Mouse (Mus musculus) kidney, adult 18-20 months (tissue): ENCODE results near the gene Leng8.
"Not testable (repeated sequence)": the region's sequence is repeated elsewhere in the genome, so short reads cannot be mapped to it uniquely, and the experiment has no call there.

ENCODE experiments used
- DNase-seq: peaks from one replicate; pipeline ENCODE4 v3.0.0; 2021

The Leng8 gene

GRCm38 (mm10) chr7:4148341-4149208 is 11.7 kb downstream of the Leng8 start:
- peak; percentile 23 for DNase-seq

GRCm38 (mm10) chr7:4149209-4150054 is 12.6 kb downstream of the Leng8 start:
- DNase-seq = peak; percentile 90

- peak; percentile 64 for DNase-seq
These were observed 13.3 kb downstream of the Leng8 start, which contains the start of gene Leng9 for GRCm38 (mm10) chr7:4150059-4150541. TSS of gene Leng9 (minus strand) at chr7:4150374.

- peak; percentile 78 for DNase-seq
These were observed 14.0 kb downstream of the Leng8 start for GRCm38 (mm10) chr7:4150811-4151221.

- DNase-seq = no peak
These were observed 14.4 kb downstream of the Leng8 start for GRCm38 (mm10) chr7:4151241-4151640.

DNA sequence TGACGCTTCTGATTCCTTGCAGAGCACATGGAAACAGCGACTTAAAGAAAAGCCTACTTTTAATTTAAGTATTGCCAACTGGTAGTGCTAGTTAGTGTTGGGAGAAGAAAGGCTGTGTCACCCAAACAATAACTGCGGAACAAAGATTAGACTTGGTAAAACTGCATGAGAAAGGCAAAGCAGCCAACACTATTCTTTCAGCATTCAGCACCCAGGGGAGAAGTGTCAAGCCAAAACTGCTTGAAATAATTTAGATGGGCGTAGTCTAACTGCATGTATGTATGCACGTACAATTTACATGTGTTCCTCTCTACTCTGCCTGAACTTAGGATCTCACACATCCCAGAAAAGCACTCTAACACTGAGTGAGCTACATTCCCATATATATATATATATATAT is 17.5 kb downstream of the Leng8 start:
- no peak for DNase-seq

GRCm38 (mm10) chr7:4154976-4155375 is 18.1 kb downstream of the Leng8 start:
- DNase-seq = no peak

- DNase-seq = not testable (repeated sequence)
These were observed 24.8 kb downstream of the Leng8 start for GRCm38 (mm10) chr7:4161596-4161995.

DNA sequence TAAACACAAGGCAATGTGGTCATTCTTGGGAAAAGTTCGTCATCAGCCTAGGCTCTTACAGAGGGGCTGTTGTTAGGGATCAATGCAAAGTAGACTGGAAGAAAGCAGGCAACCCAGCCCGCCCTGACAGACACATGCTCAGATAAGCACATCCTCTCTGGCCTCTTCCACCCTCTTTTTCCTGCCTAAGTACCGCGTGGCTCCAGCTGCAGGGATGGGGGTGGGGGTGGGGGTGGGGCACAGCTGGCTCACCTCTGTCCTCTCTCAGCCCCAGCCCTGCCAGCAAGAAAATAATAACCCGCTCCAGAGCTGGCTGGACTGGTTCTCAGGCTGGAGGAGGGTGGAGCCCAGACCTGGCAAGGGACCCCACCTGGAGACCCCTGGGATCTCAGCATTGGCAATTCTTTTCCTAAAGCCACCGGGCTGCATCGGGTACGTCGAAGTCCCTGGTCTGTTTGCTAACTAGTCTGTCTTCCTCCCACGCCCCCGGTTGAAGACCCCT is 26.8 kb downstream of the Leng8 start:
- no peak for DNase-seq

- peak; percentile 60 for DNase-seq
These were observed 27.5 kb downstream of the Leng8 start, which contains the start of gene Cdc42ep5 for GRCm38 (mm10) chr7:4164090-4164910. TSS of gene Cdc42ep5 (minus strand) at chr7:4164860.

- DNase-seq = no peak
These were observed 28.4 kb downstream of the Leng8 start for GRCm38 (mm10) chr7:4165286-4165685.

- no peak for DNase-seq
These were observed 30.3 kb downstream of the Leng8 start for GRCm38 (mm10) chr7:4167098-4167497.

GRCm38 (mm10) chr7:4170193-4170938 is 33.5 kb downstream of the Leng8 start:
- no peak for DNase-seq

DNA sequence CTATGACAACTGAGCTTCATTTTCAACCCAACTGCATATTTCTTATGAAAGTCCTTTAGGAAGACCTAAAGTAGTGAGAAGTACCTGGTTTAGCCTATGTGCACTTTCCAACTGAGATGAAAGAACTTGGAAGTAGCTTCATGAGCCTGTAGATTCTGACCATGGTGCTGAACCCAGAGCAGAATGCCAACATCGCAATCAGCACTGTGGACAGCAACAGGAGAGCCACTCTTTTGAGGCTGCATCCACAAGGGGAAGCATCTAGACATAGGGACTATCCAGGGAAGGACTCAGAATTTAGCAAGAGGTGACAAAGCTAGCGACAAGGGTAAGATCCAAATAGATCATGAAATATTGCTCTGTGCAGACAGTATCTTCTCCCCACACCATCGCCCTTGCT is 41.6 kb downstream of the Leng8 start:
- DNase-seq = peak; percentile 37
